Mouse (Mus musculus) heart, embryonic 16.5 days (tissue): ENCODE measurements around the gene Dnah7c. TPM values are rescaled to one million over a fixed set of nuclear protein-coding genes. Genes with fewer than 3 reads are reported as not detected.
"Not testable (repeated sequence)": the region's sequence is repeated elsewhere in the genome, so short reads cannot be mapped to it uniquely, and the experiment has no call there.

ENCODE experiments used
- ATAC-seq: fragments of 200-750 bp; cut with Nextera tagmentation; replicated peaks from 2 replicates; pipeline ENCODE4 v1.8.0; 2017; ENCODE audit warnings: moderate number of reproducible peaks; ENCODE audit not compliant: insufficient read depth, low FRiP score; ENCODE audit errors: extremely low read depth
- H3K27ac ChIP-seq: fragments of 300-500 bp; sonication (generic); 2 replicates; pipeline ENCODE4 v1.5.1; 2014; ENCODE audit warnings: mild to moderate bottlenecking, low read length, control low read depth, moderate library complexity
- H3K27me3 ChIP-seq: fragments of 300-500 bp; sonication (generic); 2 replicates; pipeline ENCODE4 v1.6.1; 2014; ENCODE audit warnings: low read length, mixed read lengths; ENCODE audit not compliant: control insufficient read depth, insufficient read depth
- H3K36me3 ChIP-seq: fragments of 300-500 bp; sonication (generic); 2 replicates; pipeline ENCODE4 v1.6.1; 2014; ENCODE audit not compliant: control insufficient read depth, insufficient read depth
- H3K4me1 ChIP-seq: fragments of 300-500 bp; sonication (generic); 2 replicates; pipeline ENCODE4 v1.6.1; 2014; ENCODE audit warnings: low read length, mixed read lengths; ENCODE audit not compliant: control insufficient read depth, insufficient read depth
- H3K4me2 ChIP-seq: fragments of 300-500 bp; sonication (generic); 2 replicates; pipeline ENCODE4 v1.6.1; 2014; ENCODE audit warnings: low read depth, mild to moderate bottlenecking, control low read depth, low read length
- H3K4me3 ChIP-seq: fragments of 300-500 bp; sonication (generic); 2 replicates; pipeline ENCODE4 v1.5.1; 2014; ENCODE audit warnings: mild to moderate bottlenecking, control low read depth, low read length
- H3K9ac ChIP-seq: fragments of 300-500 bp; sonication (generic); 2 replicates; pipeline ENCODE4 v1.6.1; 2014; ENCODE audit warnings: low read length, control low read depth
- H3K9me3 ChIP-seq: fragments of 300-500 bp; sonication (generic); replicated peaks from 2 replicates; pipeline ENCODE4 v1.6.1; 2016; ENCODE audit warnings: low read length; ENCODE audit not compliant: control insufficient read depth
- WGBS: fragments of 180-500 bp; shearing (Covaris S2); extraction: QIAGEN DNeasy Blood & Tissue Kit; methylation state at CpG from one replicate; pipeline ENCODE4 v1.1.7; 2014; 5-methylcytosine and 5-hydroxymethylcytosine counted together
- polyA plus RNA-seq: library from polyadenylated mRNA; unstranded; fragments of >200 nt; fragmentation: Nextera tagmentation; extraction: Ambion mirVana; gene quantifications from 2 replicates; pipeline ENCODE4 v1.2.1, GENCODE M21; 2015

The Dnah7c gene
- polyA plus RNA-seq, 1 experiment from 2014 or later = 0.13 TPM

DNA sequence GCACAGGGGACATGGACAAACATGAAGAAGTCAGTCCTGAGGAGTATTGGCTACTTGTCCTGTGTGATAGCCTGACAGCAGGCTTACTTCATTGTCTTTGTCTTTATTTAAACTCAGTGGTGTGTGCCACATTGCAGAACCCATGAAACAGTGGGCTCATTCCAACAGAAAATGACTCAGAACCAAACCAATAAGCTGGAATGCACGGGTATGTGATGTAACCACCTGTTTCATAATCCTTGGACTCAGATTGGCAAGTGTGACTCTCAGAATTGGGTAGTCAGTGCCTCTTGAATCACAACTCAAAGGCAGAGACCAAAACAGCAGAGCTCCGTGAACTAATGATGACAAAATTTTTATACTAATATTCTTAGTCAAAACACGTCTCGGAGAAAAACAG, 356.8 kb downstream of the Dnah7c start:
- not testable (repeated sequence) for H3K9ac ChIP-seq, H3K27me3 ChIP-seq, H3K4me3 ChIP-seq, H3K9me3 ChIP-seq, H3K4me1 ChIP-seq, H3K27ac ChIP-seq, H3K36me3 ChIP-seq, H3K4me2 ChIP-seq, ATAC-seq
- WGBS = 79% methylated on average over 4 of the region's 4 CpGs

DNA sequence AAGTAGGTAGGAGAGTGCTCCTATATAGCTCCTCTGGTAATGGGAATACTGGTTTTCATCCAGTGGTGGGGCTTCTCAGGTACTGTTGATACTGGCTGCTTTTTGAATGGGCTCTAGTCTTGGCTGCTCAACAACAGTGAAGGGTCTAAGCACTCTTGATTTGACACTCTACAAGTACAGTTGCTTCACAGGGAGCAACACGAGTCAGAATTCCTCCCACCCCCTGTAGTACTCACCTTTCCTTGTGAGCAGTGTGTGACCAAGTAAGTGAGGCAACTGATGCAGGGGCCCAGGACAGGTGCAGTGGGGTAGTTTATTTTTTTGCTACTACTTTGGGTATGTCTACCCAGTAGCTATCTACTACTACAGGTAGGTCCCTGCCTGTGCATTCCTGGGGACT, 379.7 kb downstream of the Dnah7c start:
- WGBS = 75% methylated on average over 1 of the region's 1 CpGs
- Histone ChIP-seq H3K27me3 (no peaks in the 10 kb centered on the region), H3K9me3 (no peaks in the 10 kb centered on the region), H3K4me3 (no peak overlapping the region), H3K4me1 (no peaks in the 10 kb centered on the region), H3K36me3 (no peaks in the 10 kb centered on the region), H3K9ac (no peak overlapping the region), H3K4me2 (no peak overlapping the region), H3K27ac (no peak overlapping the region)
- no peak for ATAC-seq

DNA sequence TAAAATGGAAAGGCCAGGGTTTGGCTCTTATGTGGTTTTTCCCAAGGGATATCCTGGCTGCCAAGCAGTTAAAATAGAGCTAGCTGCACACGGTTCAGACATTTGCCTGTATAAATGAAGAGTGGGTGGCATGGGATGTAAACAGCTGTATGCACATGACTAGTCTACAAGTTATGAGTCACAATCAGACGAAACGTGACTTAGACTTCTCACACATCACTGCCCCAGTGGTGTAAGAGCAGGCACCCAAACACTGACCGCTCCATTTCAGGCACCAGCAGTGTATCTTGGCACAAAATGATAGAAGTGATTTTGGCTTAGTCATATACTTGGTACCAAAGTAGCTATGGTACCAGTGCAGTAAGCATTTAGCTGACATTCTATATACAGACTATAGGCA, 383.2 kb downstream of the Dnah7c start:
- H3K27me3 ChIP-seq, ATAC-seq, H3K27ac ChIP-seq, H3K9me3 ChIP-seq, H3K4me2 ChIP-seq, H3K36me3 ChIP-seq, H3K9ac ChIP-seq, H3K4me3 ChIP-seq, H3K4me1 ChIP-seq: not testable (repeated sequence)
- 83% methylated on average over 4 of the region's 4 CpGs for WGBS

DNA sequence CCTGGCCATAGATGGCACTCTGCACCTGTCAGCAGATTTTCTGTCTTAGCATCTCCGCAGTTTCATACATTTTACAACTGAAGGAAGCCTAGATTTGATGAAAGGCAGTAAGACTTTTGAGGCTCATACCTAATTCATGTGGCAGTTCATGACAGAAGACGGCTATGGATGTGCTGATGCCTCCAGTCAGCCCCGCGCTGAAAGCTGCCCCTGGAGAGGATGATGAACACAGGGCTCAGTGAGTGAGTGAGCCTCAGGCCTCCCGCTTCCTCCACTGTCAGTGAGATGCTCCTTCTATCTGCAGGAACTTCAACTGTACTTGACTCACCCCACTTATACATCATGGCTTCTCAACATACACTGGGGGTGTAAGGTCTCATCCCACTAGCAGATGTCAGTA, 392.5 kb downstream of the Dnah7c start:
- no peak overlapping the region for H3K4me3 ChIP-seq
- H3K4me1 ChIP-seq = no peaks in the 10 kb centered on the region
- no peak overlapping the region for H3K9ac ChIP-seq
- H3K4me2 ChIP-seq = no peak overlapping the region
- no peaks in the 10 kb centered on the region for H3K27me3 ChIP-seq
- WGBS = 88% methylated on average over 5 of the region's 5 CpGs
- H3K9me3 ChIP-seq = no peaks in the 10 kb centered on the region
- ATAC-seq = no peak
- no peak overlapping the region for H3K27ac ChIP-seq
- H3K36me3 ChIP-seq = peaks cover 15% of the 10 kb centered on the region

DNA sequence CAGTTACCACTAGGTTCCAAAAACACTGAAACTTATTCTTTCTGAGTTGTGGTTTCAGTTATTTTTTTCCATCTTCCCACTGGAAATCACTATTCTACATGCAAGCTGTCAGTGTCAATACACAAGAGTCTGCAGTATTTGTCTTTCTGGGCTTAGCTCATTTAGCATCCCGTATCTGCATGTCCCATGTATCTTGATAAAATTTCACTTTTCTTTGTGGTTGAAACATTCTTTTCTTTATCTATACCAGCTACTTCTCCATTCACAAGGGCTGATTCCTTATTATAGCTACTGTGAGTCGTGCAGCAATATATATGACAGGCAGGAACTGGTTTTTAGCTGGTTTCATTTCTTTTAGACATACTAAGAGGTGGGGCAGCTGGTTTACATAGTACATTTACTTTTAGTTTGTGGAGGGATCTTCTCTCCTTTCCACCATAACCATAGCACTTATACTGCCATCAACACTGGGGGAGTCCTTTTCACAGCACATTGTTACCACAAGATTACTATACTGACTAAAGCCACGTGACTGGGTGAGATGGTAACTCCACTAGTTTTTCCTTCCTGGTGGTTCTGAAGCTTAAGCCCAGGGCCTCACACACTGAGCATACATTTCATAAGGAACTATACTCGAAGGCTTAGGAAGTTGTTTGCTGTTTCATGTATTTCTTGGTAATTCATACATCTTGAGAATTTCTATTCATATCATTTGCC, 397.0 kb downstream of the Dnah7c start:
- Histone ChIP-seq H3K4me3 (no peak overlapping the region), H3K9ac (no peak overlapping the region), H3K27me3 (no peaks in the 10 kb centered on the region), H3K9me3 (no peaks in the 10 kb centered on the region), H3K27ac (no peak overlapping the region), H3K4me1 (no peaks in the 10 kb centered on the region), H3K36me3 (peaks cover 15% of the 10 kb centered on the region), H3K4me2 (no peak overlapping the region)
- ATAC-seq = no peak
- WGBS = 81% methylated on average over 4 of the region's 4 CpGs

DNA sequence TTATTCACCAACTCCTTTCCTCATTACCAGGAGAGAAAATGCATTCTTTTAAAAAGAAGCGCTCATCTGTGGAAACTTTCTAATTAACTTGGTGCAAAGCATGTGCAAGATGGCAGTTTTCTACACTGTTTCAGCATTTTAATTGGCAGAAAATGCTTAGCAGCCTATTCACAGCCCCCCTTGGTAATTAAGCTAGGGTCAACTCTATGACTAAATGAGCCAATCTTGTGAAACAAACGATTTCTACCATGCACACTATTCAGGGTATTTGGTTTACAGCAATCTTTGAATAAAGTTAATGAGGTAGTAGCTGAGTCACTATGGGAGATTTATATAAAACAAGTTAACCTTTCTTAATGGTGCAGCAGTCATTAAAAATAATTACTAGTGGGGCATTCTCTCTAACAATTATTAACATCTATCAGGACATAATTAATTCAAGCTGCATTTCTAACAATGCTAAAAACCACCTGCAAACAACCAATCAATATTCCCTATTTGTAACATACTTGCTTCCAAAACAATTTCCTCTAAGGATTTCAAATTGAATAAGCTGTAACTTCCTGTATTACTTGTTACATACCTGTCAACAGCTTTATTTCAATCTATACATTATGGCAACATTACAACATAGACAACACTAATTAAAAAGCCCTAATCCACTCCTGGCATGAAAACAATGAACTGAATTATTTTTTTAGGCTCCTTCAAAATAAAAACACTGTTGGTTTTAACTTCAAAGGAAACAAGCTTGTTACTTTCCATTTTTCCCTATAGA, 404.9 kb downstream of the Dnah7c start:
- no peak for ATAC-seq
- Histone ChIP-seq H3K36me3 (peaks cover 10% of the 10 kb centered on the region), H3K4me3 (no peak overlapping the region), H3K27me3 (no peaks in the 10 kb centered on the region), H3K4me2 (no peak overlapping the region), H3K9ac (no peak overlapping the region), H3K4me1 (no peaks in the 10 kb centered on the region), H3K27ac (no peak overlapping the region), H3K9me3 (no peaks in the 10 kb centered on the region)
- WGBS = 88% methylated on average over 2 of the region's 2 CpGs

DNA sequence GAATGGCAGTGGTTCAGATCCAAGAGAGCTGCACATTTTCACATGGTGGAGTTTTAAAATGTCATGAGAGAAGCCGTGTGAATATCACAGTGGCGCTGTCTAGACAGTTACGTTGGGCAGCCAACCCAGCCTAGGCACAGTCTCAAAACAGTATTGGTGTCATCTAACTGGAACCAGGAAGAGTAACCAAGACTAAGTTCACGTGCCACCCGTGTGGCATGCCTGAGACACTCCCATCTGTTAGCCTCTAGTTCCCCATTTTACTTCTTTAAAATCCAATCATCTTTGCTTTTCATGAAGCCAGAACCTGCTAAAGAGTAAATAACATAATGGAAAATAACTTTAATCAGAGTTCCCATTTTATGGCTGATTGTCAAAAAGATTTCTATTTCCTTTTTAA, 406.5 kb downstream of the Dnah7c start:
- Histone ChIP-seq H3K9me3 (no peaks in the 10 kb centered on the region), H3K4me2 (no peak overlapping the region), H3K4me3 (no peak overlapping the region), H3K9ac (no peak overlapping the region), H3K27me3 (no peaks in the 10 kb centered on the region), H3K36me3 (peaks cover 14% of the 10 kb centered on the region), H3K27ac (no peak overlapping the region), H3K4me1 (no peaks in the 10 kb centered on the region)
- ATAC-seq = no peak
- WGBS = 92% methylated on average over 5 of the region's 5 CpGs

DNA sequence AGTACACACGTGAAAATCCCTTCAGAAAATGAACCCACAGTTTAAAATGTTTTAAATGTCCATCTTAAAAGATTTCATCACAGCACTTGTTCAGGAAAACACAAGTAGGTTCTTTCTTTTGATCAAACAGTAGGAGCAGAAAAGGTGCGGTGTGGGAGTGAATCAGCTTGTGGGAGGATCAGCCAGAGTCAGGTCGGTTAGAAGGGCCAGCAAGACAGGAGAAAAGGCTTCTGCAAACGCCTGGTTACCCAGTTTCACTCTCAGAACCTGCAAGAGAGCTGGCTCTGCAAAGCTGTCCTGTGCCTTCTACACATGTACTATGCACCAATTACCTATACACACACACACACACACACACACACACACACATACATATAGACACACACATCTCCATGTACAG, 418.0 kb downstream of the Dnah7c start:
- no peak overlapping the region for H3K9ac ChIP-seq

DNA sequence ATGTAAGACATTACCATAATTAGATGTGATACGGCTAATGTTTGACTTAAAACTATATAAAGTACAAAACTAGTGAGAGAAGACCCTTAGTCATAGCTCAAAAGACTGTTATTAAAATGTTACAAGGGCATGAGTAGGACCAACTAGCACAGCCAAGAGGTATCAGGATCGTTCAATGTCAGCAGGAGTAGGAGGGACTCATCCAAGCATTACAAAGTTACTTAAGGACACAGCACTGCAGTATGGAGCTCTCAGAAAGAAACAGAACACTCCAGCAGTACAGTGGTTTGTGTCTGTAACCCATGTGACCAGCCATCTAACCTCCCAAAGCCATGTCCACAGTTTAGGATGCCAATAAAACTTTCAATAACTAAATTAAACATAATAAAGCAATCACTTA, 418.9 kb downstream of the Dnah7c start:
- H3K27ac ChIP-seq = no peak overlapping the region
- WGBS = 72% methylated on average over 2 of the region's 2 CpGs
- H3K36me3 ChIP-seq = no peaks in the 10 kb centered on the region
- H3K4me3 ChIP-seq = no peak overlapping the region
- no peak overlapping the region for H3K9ac ChIP-seq
- no peak for ATAC-seq
- H3K9me3 ChIP-seq = no peaks in the 10 kb centered on the region
- no peak overlapping the region for H3K4me2 ChIP-seq
- no peaks in the 10 kb centered on the region for H3K27me3 ChIP-seq
- H3K4me1 ChIP-seq = no peaks in the 10 kb centered on the region

More for the DNA sequence above, 418.0 kb downstream of the Dnah7c start:
- Histone ChIP-seq H3K4me3 (no peak overlapping the region), H3K36me3 (no peaks in the 10 kb centered on the region), H3K9me3 (no peaks in the 10 kb centered on the region), H3K4me2 (no peak overlapping the region), H3K27ac (no peak overlapping the region), H3K4me1 (no peaks in the 10 kb centered on the region), H3K27me3 (no peaks in the 10 kb centered on the region)
- 59% methylated on average over 4 of the region's 4 CpGs for WGBS
- no peak for ATAC-seq
